Mouse (Mus musculus) limb, embryonic 14.5 days (tissue): ENCODE results near the gene Dcaf4. TPM values are rescaled to one million over a fixed set of nuclear protein-coding genes. Genes with fewer than 3 reads are reported as not detected.

Experiments used
- ATAC-seq: fragments of 200-750 bp; cut with Nextera tagmentation; 2 replicates; pipeline ENCODE4 v1.8.0; 2017; ENCODE audit warnings: low read depth, moderate number of reproducible peaks, moderate TSS enrichment; ENCODE audit not compliant: low FRiP score
- DNase-seq: peaks from one replicate; pipeline ENCODE4 v3.0.0-alpha.2; 2015; ENCODE audit warnings: low spot score
- H3K27ac ChIP-seq: fragments of 300-500 bp; sonication (generic); replicated peaks from 2 replicates; pipeline ENCODE4 v1.5.1; 2014; ENCODE audit warnings: low read depth, mild to moderate bottlenecking, low read length, moderate library complexity, mixed read lengths
- H3K27me3 ChIP-seq: fragments of 300-500 bp; sonication (generic); 2 replicates; pipeline ENCODE4 v1.6.1; 2014; ENCODE audit warnings: low read length, mixed read lengths; ENCODE audit not compliant: control insufficient read depth, insufficient read depth
- H3K36me3 ChIP-seq: fragments of 300-500 bp; sonication (generic); 2 replicates; pipeline ENCODE4 v1.6.1; 2014; ENCODE audit warnings: mild to moderate bottlenecking, low read length, moderate library complexity, mixed read lengths; ENCODE audit not compliant: control insufficient read depth, insufficient read depth
- H3K4me1 ChIP-seq: fragments of 300-500 bp; sonication (generic); 2 replicates; pipeline ENCODE4 v1.6.1; 2014; ENCODE audit warnings: antibody characterized with exemption, low read length, mixed read lengths; ENCODE audit not compliant: control insufficient read depth, insufficient read depth
- H3K4me2 ChIP-seq: fragments of 300-500 bp; sonication (generic); replicated peaks from 2 replicates; pipeline ENCODE4 v1.6.1; 2014; ENCODE audit warnings: low read depth, mild to moderate bottlenecking, low read length, moderate library complexity; ENCODE audit not compliant: severe bottlenecking
- H3K4me3 ChIP-seq: fragments of 300-500 bp; sonication (generic); replicated peaks from 2 replicates; pipeline ENCODE4 v1.5.1; 2014; ENCODE audit warnings: low read length
- H3K9ac ChIP-seq: fragments of 300-500 bp; sonication (generic); 2 replicates; pipeline ENCODE4 v1.6.1; 2014; ENCODE audit warnings: mild to moderate bottlenecking, low read depth, low read length, moderate library complexity; ENCODE audit not compliant: severe bottlenecking
- H3K9me3 ChIP-seq: fragments of 300-500 bp; sonication (generic); 2 replicates; pipeline ENCODE4 v1.6.1; 2016; ENCODE audit warnings: low read length; ENCODE audit not compliant: control insufficient read depth
- POLR2A ChIP-seq: fragments of 200-500 bp; IDR thresholded peaks from 2 replicates; pipeline ENCODE4 v1.8.0; 2012; ENCODE audit warnings: inconsistent platforms, mild to moderate bottlenecking, moderate library complexity, borderline replicate concordance; ENCODE audit not compliant: insufficient read depth, insufficient read length; ENCODE audit errors: extremely low read depth
- WGBS: fragments of 180-500 bp; shearing (Covaris S2); extraction: QIAGEN DNeasy Blood & Tissue Kit; methylation state at CpG from one replicate; pipeline ENCODE4 v1.1.7; 2014; 5-methylcytosine and 5-hydroxymethylcytosine counted together
- polyA plus RNA-seq, 2 experiments: library from polyadenylated mRNA; depleted of rRNA in 1 of 2; stranded (reverse) in 1 of 2; unstranded in 1 of 2; fragments of >200 nt; fragmentation: Nextera tagmentation in 1 of 2; extraction: Ambion mirVana in 1 of 2; gene quantifications; 2 replicates each; pipeline versions ENCODE4 v1.2.1 to v1.2.3; 2012 to 2014

Gene Dcaf4
- polyA plus RNA-seq, 2 experiments: 40.1 to 49.5 TPM

DNA sequence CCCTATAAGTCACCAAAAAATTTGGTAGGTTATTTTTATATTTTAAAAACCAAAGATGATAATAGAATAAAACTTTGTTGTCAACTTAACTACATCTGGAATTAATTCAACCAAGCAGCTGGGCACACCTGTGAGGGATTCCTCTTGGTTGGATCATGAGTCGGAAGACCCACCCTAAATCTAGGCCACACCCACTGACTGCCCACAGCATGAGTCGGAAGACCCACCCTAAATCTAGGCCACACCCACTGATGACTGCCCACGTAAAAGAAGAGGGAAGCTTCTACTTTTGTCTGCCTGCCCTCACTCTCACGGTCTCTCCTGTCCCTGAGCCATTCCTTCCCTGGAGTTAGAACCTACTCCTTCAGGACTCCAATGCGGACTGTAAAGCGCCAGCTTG is 39.9 kb downstream of the Dcaf4 start:
- H3K4me1 ChIP-seq: no peaks in the 10 kb centered on the region
- 72% methylated on average over 6 of the region's 6 CpGs for WGBS
- no peak overlapping the region for H3K4me2 ChIP-seq
- no peak overlapping the region for H3K9ac ChIP-seq
- DNase-seq (no peak), ATAC-seq (0 out of 2 replicates have a peak, but pooled peaks have one; percentile 30)
- no peak overlapping the region for H3K4me3 ChIP-seq
- no peaks in the 10 kb centered on the region for H3K27me3 ChIP-seq
- no peaks in the 10 kb centered on the region for H3K9me3 ChIP-seq
- H3K27ac ChIP-seq: no peak overlapping the region
- no peak for TF ChIP-seq POLR2A
- peaks cover 73% of the 10 kb centered on the region for H3K36me3 ChIP-seq

DNA sequence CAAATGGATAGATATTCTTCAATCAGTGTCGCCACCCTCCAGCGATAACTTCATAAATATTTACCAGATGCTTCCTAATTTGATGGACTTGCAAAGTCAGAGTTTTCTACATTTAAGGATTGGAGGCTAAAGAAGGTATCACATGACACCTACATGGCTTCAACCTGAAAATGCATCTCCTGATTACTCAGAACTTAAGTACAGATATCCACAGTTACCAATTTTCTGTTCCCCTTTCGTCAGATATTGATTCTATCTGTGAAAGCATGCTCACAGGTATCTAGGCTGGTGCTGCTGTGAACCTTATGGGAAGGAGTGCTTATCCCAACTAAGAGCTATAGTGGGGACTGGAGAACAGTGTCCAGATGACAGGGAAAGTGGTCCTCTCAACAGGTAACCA is 42.3 kb downstream of the Dcaf4 start:
- no peak for ATAC-seq
- Histone ChIP-seq H3K4me3 (no peak overlapping the region), H3K27ac (no peak overlapping the region), H3K36me3 (peaks cover 82% of the 10 kb centered on the region), H3K4me1 (no peaks in the 10 kb centered on the region), H3K9me3 (no peaks in the 10 kb centered on the region), H3K4me2 (no peak overlapping the region), H3K27me3 (no peaks in the 10 kb centered on the region), H3K9ac (no peak overlapping the region)
- WGBS: 96% methylated on average over 3 of the region's 3 CpGs
- DNase-seq: no peak
- TF ChIP-seq POLR2A: no peak

DNA sequence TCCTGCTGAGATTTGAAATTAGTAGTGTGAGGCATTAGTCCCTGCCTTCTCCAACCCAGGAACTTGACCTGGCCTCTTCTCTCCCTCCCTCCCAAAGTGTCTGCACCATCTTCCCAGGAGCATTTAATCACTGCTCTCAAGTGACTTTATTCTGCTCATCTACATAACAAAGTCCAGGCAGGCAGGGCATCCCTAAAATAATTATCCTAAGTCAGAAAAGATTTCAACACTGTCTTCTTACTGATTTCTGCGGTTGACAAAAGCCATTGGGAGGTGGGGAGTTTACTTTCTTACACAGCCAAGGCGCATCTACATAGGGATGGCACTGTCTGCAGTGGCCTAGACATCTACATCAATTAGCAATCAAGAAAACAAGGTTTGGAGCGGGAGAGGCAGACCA is 49.6 kb downstream of the Dcaf4 start:
- H3K27ac ChIP-seq: no peak overlapping the region

DNA sequence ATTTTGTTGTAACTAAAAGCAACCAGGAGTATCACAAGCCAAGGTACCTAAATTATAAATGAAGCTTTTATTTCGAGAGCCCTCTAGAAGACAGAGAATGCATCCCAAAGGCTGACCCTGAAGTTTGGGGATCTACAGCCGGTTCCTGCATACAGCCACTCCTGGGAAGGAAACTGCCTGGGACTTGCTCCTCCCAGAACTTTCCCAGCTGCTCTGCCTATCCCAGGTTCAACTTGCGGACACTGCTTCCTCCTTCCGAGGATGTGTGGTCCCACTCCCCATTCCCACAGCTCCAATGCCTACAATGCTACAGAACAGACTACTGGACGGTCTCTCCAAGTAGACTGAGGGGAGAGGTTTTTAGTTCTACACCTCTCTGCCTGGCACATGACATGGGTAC is 52.5 kb downstream of the Dcaf4 start:
- Histone ChIP-seq H3K36me3 (peaks cover 83% of the 10 kb centered on the region), H3K4me2 (no peak overlapping the region), H3K27me3 (no peaks in the 10 kb centered on the region), H3K27ac (no peak overlapping the region), H3K4me3 (no peak overlapping the region), H3K9ac (no peak overlapping the region), H3K4me1 (no peaks in the 10 kb centered on the region), H3K9me3 (no peaks in the 10 kb centered on the region)
- TF ChIP-seq POLR2A: no peak
- no peak for ATAC-seq
- WGBS: 86% methylated on average over 5 of the region's 5 CpGs
- DNase-seq: no peak

More for the DNA sequence above, 49.6 kb downstream of the Dcaf4 start:
- Histone ChIP-seq H3K27me3 (no peaks in the 10 kb centered on the region), H3K4me1 (no peaks in the 10 kb centered on the region), H3K9ac (no peak overlapping the region), H3K36me3 (peaks cover 87% of the 10 kb centered on the region), H3K9me3 (no peaks in the 10 kb centered on the region), H3K4me2 (no peak overlapping the region), H3K4me3 (no peak overlapping the region)
- ATAC-seq: no peak
- no peak for TF ChIP-seq POLR2A
- 88% methylated on average over 3 of the region's 3 CpGs for WGBS
- DNase-seq: no peak

DNA sequence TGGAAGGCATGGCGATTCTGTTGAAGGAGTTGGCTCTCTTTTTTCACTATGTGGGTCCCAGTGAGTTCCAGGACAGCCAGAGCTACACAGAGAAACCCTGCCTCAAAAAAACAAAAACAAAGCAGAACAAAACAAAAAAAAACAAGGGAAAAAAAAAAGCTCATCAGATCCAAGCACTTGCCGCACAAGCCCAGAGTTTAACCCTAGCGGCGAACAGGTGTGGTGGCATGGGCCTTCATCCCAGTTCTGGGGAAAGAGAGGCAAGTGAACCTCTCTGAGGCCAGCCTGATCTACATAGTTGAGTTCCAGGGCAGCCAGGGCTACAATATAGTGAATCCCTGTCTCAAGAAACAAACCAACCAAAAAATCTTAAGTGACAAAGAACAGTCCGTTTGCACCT is 57.2 kb downstream of the Dcaf4 start:
- H3K9ac ChIP-seq: no peak overlapping the region
- no peak overlapping the region for H3K4me3 ChIP-seq
- no peaks in the 10 kb centered on the region for H3K4me1 ChIP-seq
- no peak for DNase-seq
- peaks cover 71% of the 10 kb centered on the region for H3K36me3 ChIP-seq
- no peaks in the 10 kb centered on the region for H3K27me3 ChIP-seq
- no peak for TF ChIP-seq POLR2A
- no peak overlapping the region for H3K4me2 ChIP-seq
- no peak for ATAC-seq
- 95% methylated on average over 5 of the region's 5 CpGs for WGBS
- H3K9me3 ChIP-seq: no peaks in the 10 kb centered on the region
- H3K27ac ChIP-seq: no peak overlapping the region

DNA sequence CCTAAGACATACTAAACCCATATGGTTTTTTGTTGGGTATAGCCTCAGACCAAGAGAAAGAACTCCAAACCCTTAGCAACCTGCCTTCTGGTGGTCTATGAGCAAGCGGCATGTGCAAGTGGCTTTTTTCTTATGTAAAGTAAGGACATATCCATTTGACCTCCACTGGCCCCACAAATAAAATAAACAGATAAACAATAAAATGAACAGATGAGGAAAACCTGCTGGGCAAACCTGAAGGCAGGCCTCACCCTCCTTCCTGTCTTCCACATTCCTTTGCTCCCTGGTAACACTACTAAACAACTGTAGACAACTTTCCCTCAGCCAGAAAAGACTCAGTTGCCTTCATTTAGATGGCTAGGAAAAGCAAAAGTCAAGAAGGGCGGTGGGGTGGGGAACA is 58.1 kb downstream of the Dcaf4 start:
- Histone ChIP-seq H3K4me2 (no peak overlapping the region), H3K27me3 (no peaks in the 10 kb centered on the region), H3K36me3 (peaks cover 63% of the 10 kb centered on the region), H3K9ac (no peak overlapping the region), H3K9me3 (no peaks in the 10 kb centered on the region), H3K4me1 (no peaks in the 10 kb centered on the region), H3K27ac (no peak overlapping the region), H3K4me3 (no peak overlapping the region)
- no peak for TF ChIP-seq POLR2A
- no peak for ATAC-seq
- no peak for DNase-seq
- WGBS: 96% methylated on average over 2 of the region's 2 CpGs
